Mouse (Mus musculus) embryo, embryonic 9.5 days (tissue): ENCODE results near the gene Cct3.
A peak's percentile ranks its signal among the peaks of the same experiment; 100 is the strongest.
"Not testable (repeated sequence)": the region's sequence is repeated elsewhere in the genome, so short reads cannot be mapped to it uniquely, and the experiment has no call there.

Experiments
- DNase-seq: peaks from one replicate; pipeline ENCODE4 v3.0.0-alpha.2; 2017; ENCODE audit errors: extremely low spot score

Cct3 gene

DNA sequence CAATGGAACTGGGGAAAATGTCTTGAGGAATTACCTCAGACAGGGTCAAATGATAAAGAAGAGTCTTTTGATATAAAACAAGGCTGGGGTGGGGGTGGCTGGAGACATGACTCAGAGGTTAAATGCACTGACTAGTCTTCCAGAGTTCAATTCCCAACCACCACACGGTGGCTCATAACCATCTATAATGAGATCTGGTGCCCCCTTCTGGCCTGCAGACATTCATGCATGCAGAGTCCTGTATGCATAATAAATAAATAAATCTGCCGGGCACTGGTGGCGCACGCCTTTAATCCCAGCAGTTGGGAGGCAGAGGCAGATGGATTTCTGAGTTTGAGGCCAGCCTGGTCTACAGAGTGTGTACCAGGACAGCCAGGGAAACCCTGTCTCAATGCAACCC lies 4.9 kb upstream of the Cct3 start:
- DNase-seq, result no peak

DNA sequence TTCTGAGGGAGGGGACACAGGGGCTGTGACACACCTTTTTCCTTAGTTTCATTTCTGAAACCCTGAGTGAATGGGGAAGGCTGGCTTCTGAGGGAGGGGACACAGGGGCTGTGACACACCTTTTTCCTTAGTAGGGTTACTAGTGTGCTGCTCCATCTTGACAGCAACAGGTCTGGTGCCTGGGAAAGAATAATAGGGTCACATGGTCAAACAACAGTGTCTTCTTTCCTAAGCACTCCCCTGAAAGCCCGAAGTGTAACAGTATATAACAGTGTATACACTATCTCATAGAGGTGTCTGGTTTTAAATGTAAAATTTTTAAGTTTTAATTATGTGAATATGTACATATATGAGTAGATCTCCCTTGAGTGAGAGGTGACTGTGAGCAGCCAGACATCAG lies 1.6 kb upstream of the Cct3 start:
- DNase-seq, result not testable (repeated sequence)

DNA sequence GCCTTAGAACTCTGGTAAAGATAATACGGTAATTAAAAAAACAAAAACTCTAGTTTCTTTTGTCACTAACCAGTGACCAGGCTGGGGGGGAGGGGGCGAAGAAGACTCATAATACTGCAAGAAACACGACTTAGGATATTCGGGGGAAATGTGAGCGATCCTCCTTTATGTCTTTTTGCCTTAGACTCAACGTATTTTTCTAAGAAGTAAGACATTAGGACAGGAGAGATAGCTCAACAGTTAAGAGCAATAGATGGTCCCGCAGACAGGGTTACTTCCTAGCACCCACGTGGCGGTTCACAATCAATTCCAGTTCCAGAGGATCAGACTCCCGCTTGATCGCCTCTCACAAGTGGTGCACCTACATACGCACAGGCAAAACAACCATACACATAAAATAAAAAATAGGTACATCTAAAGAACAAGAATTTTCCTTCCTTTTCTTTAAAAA lies 781 bp upstream of the Cct3 start:
- no peak for DNase-seq

DNA sequence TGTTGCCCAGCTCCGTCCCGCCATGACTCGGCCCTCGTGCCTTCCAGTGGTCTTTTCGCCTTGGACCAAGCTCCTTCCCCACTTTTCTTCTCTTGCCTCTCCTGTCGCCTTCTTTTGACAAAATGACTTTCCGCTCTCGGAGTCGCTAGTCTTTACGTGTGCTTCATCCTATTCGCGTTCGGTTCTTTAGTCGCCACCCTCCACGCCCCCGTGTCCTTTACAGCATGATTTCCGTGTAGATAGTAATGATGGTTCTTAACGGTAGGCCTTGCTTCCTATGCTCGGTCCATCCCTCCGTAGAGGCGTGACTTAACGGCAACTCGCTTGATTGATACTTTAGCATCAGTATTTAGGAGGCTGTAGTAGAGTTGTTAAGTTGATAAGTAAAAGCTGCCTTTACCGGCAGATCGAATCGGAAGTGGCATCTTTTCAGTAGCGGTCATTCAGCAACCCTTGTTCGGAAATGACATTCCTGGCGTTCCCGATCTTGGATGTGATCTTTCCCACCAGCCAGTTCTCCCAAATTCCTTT lies 470 bp downstream of the Cct3 start:
- no peak for DNase-seq

DNA sequence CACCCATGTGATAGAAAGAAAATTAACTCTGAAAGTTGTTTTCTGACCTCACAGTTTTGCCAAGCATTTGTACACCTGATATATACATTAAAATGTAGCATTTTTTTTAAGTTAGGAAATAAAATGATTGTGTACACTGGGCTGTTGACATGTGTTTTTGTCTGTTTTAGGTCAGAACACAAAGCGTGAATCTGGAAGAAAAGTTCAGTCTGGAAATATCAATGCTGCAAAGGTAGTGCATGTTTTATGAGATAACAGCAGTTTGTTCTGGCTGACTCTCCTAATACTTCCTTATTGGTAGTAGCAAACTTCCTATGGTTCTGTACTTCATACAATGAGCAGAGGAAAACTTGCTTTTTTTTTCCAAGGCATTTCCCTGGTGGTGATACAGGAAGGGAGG lies 2.3 kb downstream of the Cct3 start:
- no peak for DNase-seq

DNA sequence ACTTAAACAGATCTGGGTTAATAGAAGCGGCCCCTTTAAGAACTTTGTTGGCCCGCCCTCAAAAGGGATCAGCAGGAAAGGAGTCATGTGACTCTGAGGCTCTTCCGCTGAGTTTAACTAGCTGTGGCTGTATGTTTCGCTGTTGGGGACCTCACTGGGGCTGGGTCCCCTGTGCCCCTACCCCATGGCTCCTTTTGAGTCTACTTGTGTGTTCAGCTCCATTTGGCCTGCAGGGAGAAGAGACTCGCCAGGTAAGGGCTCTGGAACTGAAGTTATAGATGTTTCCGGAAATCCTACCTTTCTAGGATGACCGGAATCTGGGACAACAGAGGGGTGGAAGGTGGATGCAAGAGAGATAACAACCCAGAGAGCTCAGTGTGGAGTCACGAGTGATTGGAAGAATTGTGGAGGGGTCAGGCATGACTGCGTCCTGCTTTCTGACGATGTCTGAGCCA lies 28.1 kb downstream of the Cct3 start, which contains the start of gene Glmp:
Gene Glmp, plus strand, starts transcription at position 73 of the 455 bp plus-strand sequence.
- peak; percentile 48 for DNase-seq

DNA sequence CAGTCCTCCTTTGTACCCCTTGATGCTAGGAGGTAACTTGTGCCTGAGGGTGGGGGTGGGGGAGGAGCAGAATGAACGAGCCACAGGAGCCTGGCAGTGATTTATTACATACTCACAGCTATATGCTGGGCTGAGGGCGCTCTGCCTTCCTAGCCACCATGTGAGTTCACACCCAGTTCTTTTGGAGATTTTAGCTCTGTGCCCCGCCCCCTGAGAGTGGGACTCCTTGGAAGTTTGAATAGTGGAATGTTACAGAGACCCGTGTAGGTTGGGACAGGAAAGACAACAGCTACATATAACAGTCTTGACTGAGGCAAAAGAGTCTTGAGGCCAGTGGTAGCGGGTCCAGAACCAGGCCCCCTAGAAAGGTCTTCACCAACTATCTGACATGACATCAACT lies 32.0 kb downstream of the Cct3 start:
- no peak for DNase-seq

DNA sequence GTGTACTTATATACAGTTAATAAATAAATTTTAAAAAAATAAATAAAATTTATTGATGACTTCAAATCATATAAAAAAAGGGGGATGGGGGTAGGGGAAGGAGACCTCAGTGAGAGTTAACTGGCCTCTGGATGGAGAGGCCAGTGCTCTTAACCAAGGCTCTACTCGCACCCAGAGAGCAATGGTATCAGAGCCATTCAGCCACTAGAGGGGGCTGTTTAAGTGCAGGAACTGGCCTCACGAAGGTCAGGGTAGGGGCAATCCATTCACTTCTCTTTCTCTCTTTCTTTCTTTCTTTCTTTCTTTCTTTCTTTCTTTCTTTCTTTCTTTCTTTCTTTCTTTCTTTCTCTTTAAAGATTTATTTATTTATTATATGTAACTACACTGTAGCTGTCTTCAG lies 34.4 kb downstream of the Cct3 start:
- DNase-seq, result peak; percentile 38

DNA sequence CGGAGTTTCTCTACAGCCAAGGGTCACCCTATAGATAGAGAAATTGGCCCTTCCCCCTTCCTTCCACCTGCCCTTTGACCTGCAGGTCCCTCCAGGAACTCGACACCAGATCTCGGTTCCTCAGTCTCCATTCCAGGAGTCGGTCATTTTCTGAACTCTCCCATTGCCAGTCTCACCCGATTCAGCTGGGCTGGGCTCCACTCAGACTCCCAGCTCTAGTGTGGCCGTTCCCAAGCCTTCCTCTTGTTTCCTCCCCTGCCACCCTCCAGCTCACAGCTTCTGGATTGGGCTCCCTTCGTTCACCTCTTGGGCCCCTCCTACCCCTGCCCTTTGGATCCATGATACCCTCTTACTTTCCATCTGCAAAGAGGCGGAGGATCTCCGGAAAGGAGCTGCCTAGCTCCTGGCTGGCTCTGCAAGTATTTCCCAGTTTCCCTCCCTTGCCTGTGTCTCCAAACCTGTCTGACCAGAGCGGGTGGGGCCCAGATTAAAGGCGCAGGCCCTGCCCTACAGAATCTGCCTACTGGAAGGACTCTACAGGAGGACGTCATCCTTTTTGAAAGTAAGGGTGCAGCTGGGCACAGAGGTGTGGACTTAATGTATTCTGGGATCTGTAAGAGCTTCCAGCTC lies 37.2 kb downstream of the Cct3 start:
- DNase-seq, result no peak

DNA sequence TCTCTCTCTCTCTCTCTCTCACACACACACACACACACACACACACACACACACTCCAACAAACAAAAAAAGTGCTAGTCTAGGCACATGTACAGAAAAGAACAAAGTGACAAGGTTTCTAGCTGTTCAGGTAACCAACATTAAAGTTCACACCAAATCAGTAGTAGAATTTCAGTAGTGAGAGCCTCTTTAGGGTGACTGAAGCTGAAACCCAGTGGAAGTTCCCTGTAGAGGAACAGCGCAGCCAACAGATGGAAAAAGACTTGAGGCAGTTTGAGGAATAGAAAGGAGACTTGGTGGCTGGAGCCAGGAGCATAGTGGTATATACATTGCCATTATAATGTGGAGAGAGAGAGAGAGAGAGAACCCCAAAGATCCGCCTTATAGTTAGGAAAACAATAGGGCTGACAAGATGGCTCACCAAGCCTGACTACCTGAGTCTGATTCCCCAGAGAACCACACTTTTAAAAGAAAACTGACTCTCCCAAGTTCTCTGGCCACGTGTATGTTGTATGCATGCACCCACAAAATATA lies 38.1 kb downstream of the Cct3 start:
- DNase-seq, result no peak

DNA sequence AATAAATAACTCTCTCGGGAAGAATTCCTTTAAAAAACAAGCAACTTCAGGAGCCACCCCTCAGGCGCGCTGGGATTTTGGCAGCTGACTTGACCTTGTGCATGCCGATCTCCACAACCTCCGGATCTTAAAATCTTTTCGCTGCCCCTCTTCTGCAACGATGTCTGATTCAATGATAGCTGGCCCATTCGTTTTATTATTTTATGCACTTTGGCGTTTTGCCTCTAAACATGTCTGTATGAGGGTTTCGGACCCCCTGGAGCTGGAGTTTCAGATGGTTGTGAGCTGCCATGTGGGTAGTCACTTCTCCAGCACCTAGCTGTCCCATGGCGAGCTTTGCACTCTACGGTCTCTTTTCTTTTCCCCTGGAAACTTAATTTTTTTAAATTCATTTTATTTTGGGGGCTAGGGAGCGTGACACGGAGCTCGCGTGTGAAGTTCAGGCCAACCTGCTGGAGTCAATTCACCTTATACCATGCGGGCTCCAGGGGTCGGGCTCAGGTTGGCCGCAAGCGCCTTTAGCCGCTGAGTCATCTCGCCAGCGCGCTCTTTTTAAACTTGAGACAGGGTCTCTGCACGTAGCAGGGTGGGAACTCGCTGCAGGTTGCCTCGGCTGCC lies 38.6 kb downstream of the Cct3 start:
- peak; percentile 45 for DNase-seq

DNA sequence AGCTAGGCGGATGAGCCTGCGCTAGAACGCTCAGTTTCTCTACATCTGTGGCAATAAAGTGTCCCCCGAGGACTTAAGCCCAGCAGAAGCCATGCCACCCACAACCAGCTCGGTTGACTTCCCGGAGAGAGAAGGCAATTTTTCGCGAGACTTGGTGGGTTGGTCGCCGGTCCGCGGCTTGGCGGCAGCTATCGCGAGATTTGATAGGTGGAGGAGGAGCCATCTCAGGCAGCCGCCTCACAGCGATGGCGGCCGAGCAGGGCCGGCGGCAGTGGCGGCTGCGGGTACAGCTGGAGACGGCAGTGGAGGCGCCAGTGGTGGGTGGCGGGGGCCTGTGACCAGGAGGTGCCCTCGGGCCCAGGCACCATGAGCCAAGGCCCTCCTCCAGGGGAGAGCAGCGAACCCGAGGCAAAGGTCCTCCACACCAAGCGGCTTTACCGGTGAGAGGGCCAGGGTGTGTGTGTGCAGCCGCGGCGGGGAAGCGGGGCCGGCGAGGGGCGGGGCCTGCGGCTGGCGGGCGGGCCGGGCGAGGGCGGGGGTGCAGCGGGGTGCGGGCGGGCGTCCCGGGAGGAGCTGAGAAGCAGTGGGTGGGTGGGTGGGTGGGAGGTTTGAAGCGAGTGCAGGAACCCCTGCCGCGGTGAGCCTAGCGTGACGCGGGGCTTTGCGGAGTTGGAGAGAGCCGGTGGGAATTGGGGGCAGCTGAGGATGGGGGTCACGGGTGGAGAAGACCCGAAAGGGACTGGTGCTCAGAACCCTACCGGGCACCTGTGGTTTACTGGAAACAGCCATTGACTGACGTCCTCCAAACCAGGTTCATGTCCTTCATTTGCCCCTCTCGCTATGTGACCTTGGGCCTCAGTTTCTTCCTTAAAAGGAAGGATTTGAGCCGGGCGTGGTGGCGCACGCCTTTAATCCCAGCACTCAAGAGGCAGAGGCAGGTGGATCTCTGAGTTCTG lies 39.4 kb downstream of the Cct3 start, which contains the start of the genes Tmem79 and Smg5:
Gene Tmem79, minus strand, starts transcription at position 91 of the 956 bp plus-strand sequence.
Gene Smg5, plus strand, starts transcription at position 203 of the 956 bp plus-strand sequence.
- DNase-seq, result peak; percentile 97

DNA sequence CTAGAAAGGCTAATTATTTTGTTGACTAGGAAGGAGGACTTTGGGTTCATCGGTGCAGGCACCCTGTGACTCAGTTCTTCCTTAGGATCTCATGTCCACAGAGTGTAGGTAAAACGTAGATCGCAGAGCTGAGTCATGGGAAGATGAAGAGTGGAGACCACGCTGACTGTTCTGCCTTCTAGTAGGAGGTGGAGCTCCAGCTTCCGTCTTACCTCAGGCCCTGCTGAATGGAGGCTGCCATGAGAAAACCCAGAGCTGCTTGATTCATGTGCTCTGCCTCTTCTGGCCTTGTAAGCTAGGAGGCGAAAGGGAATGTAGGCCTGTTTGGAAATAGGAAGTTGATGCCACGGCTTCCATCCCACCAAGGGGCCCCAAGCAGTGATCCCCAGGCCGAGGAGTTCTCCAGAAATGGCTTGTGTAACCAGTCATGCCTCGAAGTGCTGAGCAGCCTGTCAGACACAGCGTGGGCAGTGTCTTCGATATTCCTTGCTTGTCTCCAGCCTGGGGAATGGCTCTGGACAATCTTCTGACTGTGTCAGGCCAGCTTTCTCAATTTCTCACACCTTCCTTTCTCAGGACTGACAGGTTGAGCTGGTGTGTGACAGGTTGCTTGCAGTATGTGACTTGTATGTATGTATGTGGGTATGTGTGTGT lies 40.6 kb downstream of the Cct3 start:
- no peak for DNase-seq

DNA sequence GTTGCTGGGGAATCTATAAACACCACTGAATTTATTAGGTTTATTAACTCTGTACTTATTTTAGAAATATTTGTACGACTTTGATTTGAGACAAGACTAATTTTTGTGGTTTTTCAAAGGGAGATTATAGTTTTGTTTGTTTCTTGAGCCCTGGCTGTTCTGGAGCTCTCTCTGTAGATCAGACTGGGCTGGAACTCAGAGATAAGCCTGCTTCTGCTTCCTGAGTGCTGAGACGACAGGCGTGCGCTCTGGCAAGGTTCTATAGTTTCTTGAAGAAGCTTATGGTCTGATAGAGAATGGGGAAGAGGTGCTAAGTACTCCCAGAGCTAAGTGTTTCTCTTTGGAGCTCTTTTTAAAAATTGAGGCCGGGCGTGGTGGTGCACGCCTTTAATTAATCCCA lies 41.4 kb downstream of the Cct3 start:
- DNase-seq, result no peak

DNA sequence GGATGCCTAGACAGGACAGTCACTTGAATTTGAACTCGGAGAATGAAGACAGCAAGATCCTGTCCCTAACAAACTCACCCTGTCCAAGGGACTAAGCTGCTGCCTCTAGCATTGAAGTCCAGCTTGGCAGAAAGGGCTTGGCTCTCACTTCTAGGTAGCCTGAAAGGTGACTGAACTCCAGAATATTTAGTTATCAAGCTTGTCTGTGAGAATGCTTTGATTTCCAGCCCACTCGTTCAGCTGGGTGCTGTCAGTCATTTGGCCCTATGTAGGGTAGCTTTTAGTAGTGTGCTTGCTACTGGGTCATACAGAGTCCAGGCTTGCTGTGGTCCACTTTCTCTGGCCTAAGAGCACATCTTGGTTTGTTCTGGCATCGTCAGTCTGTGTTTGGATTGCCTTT lies 42.1 kb downstream of the Cct3 start:
- DNase-seq, result no peak

DNA sequence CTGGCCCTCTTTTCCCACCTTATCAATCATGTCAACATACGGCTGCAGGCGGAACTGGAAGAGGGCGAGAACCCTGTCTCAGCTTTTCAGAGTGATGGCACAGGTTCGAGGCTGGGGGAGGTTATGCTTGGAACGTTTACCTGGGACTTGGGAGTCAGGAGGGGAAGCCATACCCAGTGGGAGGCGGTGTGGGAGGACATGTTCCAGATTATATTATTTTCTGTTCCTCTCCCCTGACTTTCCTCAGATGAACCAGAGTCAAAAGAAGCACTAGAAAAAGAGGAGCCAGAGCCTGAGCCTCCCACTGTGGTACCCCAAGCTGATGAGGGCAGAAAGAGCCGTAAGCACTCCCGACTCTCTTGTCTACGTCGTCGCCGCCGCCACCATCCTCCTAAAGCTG lies 53.8 kb downstream of the Cct3 start:
- DNase-seq, result no peak

DNA sequence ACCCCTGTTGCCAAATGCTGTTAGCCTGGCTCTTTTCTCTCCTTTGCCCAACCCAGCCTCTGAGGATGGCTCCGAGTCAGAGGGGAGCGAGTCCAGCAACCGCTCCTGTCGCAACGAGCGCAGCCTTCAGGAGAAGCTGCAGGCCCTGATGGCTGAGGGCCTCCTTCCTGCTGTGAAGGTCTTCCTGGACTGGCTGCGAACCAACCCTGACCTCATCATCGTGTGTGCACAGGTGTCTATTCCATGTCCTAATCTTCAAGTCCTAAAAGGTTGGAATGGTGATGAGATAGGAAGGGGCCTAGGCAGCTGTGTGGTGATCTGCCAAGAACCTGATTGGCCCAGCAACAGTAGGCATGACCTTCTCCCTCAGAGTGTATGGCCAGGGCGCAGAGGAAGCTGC lies 56.0 kb downstream of the Cct3 start:
- DNase-seq, result no peak

DNA sequence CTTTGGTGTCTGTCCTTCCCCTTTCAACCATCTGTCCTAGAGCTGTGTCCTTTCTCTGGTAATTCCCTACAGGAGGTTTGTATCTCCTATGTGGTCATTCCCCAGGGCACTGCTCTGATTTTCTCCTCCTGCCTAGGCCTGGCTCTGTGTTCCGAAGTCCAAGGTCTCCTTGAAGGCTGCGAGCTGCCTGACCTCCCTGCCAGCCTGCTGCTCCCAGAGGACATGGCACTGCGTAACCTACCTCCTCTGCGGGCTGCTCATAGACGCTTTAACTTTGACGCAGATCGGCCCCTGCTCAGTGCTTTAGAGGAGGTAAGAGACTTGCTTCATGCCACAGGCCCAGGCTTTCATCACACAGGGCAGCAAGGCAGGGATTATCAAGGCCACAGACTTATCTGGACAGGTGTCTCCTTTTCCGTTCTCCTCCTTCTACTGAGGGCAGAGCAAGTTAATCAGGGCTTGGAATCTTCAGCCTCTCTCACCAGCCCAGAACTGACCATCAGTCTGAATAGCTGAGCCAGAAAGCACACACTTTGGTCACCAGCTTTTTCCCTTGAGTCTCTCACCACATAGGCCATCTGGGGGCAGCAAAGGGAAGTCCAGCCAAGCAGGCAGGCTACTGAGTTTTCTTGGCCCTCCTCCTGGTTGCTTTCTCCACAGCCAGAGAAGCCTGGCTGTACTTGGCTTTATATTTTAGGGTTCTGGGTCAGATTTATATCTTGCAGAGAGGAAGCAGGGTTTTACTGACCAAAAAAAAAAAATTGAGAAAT lies 57.7 kb downstream of the Cct3 start:
- DNase-seq, result no peak

DNA sequence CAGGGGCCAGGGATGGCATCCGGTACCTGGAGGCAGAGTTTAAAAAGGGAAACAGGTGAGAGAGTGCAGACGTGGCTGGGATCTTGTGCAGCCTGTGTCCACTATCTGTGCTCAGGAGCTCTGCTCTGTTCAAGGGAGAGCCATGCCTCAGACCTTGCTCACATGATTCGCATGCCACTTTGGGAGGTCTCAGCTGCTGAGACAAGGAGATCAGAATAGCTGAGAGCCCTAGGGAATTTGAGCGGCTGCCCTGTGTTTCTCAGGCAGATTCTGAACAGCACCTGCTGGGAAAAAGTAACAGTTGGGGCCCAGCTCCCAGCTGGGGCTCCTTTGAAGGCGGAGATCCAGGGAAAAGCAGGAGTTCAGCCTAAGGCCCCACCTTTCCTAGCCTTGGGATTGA lies 62.7 kb downstream of the Cct3 start:
- no peak for DNase-seq

DNA sequence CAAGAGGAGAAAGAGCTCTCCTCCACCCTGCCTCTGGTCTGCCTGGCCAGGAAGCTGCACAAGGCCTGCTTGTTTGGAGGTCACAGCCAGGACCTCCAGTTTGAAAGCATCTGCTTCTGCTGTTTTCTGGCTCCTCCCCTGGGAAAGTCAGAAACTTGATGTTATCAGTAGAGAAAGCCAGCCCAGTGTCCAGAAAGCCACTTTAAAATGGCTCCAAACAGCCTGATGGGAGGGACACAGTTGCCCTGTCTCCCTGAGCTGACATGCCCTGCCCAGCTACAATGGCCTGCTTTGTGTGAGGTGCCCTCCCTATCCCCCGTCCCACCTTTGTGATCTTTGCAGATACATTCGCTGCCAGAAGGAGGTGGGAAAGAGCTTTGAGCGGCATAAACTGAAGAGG lies 63.1 kb downstream of the Cct3 start:
- DNase-seq, result no peak

DNA sequence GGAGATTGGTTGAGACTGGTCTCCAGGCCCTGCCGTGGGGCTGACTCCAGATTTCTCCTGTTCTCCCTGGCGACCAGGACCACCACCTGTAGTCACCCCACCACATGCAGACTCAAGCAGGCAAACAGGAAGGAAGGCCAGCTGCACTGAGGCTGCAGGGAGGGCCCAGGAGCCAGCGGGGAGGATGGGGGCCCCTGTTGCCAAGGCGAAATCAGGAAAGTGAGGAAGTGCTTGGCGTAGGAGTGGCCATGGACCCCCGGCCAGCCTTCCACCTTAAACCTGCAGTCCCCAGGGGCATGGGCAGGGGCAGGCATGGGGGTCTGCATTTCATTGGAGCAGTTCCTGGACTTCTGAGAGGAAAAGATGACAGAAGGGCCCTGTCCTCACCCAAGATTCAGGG lies 64.2 kb downstream of the Cct3 start:
- DNase-seq, result no peak
